Mouse (Mus musculus): ENCODE measurements around the gene Mef2b.

Mef2b gene

DNA sequence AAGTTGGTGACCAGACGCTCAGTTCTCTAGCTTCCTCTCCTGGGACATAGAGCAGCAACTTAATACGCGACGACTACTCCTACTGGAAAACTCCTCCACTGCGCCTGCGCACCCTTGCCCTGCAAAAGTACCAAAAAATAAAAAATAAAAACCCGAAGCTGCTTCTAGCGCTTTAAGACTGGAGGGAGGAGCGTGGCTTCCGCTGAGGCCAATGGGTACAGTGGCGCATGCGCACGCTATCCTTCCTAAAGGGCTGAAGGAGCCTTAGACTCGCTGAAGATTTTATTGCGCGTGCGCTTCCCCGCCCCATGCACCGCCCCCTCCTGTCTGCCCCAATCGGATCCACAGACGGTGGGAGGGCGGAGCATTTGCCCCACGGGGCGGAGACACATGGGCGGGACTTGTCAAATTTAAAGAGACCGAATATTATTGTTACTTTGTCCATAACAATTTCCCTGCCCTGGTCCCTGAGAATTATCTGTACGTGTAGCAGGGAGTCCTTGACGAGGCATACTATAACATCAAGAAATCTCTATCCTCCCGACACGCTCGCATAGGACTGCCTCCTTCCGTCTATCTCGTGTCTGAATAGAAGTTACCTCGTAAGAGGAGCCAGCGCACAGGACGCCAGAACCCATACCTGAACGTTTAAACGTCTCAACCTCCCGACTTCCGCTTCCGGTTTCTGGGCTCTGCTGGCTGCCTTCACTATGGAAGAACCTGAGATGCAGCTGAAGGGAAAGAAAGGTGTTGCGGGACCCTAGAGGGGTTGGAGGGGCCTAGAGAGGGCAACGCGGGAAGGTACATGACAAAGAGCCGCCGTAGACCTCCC, at the start of gene Mef2b, which contains the start of the genes Rfxank and Borcs8:
Gene Mef2b (plus strand): TSS at position 686 of the 832 bp plus-strand sequence.
Gene Rfxank (minus strand): TSS at position 129 of the 832 bp plus-strand sequence.
Gene Borcs8 (plus strand): TSS at position 474 of the 832 bp plus-strand sequence.
- peak; percentile 99 for DNase-seq

DNA sequence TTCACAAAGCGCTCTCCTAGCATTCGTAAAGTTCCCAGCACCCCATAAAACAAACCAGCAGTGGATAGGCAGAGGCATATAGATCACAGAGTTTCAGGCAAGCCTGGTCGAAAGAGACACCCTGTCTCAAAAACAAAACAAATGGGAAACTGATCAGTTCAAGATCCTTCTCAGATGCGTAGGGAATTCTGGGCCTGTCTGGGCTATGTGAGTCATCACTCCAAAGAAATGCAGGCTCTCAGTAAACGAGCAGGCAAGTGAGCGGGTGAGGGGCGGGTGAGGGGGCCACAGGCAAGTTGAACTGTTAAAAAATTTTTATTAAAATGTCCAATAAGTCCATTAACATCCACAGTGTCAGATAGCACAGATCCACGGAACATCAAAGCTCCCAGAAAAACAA, 46.7 kb upstream of the Mef2b start:
- DNase-seq = no peak

DNA sequence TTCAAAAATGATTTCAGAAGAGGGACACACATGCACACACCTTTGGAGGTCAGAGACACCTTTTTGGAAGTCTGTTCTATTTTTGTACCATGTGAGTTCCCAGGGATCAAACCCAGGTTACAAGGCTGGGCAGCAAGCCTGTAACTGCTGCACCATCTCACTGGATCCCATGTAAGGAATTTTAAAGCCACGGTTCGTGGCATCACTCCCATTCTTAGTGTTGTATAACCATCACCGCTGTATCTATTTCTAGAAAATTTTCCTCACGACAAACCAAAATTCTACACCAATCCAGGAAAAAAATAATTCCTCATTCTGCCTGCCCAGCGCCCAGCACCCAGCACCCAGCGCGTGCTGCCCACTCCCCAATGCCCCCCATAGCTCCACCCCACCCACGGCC, 40.2 kb upstream of the Mef2b start:
- DNase-seq = peak; percentile 63

DNA sequence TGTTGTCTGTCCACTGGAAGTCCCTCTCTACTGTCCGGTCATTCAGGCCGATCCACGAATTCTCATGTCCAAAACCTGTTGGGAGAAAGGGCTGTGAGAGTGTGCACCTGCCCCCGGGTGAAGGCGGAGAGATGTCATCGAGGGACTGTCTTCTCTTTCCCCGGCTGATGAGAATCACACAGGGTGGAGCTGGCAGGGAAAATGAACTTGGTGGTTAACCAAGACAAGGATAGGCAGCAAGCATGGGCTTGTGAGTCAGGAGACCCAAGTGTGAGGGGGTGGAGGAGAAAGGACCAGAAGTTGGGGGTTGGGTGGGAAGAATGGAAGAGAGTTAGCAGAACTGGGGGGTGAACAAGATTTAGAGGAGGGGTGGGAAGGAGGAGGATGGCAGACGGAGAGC, 39.3 kb upstream of the Mef2b start:
- DNase-seq = no peak

DNA sequence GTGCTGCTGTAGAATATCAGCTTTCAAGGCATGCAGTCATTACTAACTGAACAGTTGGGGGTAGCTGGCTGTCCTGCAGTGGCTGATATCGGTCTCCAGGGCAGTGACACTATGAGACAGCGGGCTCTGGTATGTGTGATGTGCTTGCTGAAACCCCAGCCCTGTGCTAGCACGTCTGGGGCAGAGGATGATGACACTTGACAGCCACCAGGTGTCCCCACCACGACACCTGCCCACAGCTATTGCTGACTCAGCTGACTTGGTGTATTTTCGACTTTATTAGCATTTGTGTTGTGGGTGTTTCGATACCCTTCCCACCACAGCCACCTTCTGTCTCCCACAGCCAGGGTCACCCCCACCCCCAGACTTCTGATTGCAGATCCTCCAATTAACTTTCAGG, 35.0 kb upstream of the Mef2b start:
- DNase-seq = no peak

DNA sequence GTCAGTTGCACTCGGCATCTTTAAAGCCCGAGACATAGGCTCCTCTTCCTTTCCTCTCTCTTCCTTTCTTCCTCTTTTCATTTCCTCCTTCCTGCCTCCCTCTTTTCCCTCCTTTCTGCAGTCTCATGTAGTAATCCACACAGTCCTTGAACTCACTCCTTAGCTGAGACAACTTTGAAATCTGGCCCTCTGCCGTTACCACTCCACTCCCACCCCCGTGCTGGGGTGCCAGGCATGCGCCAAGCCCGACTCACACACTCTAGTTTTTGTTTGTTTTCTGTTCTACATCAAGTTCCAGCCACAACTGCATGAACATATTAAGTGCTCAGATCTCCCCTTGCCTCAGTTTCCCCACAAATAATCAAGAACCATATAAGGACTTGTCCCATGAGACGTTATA, 34.6 kb upstream of the Mef2b start:
- DNase-seq = no peak

DNA sequence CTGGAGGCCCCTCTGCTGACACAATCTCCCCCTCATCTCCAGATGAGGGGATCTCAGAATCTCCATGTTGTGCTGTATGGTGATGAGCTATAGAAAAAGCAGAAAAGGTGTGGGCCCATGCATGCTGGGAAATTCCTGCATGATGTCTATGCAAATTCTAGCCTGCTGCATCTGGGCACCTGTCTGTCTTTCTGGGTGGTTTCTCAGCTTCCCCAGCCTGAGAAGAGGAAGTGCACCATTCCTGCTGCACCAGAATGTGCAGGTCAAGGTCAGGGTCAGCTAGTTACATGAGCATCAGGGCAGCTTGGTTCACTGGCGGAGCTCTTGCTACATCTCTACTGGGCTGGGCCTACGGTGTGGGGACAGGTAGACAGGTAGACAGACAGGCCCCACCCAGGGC, 29.1 kb upstream of the Mef2b start:
- DNase-seq = no peak

DNA sequence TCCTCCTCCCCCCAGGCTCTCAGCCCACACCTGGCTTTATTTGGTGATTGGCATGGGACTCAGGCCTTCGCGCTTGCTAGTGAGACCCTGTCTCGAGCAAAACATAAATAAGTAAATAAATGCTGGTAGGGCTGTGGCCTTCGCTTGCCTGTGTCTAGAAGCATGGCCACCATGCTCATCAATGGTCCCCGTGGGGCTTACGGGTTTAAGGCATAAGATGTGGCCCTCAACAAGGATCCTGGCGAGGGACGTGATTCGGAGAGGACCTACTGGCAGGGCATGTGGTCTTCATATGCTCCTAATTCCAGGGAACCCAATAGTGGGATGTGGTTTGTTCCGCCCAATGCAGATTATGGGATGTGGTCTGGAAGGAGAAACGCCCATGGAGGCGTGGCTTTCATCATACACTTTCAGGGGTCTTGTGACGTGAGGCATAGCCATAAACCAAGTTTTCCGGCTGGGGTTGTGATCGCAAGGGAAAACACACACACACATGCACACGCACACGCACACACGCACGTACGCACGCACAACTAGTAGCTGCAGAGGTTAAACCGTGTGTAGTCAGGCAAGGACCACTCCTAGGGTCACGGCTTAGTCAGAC, 28.2 kb upstream of the Mef2b start:
- no peak for DNase-seq

DNA sequence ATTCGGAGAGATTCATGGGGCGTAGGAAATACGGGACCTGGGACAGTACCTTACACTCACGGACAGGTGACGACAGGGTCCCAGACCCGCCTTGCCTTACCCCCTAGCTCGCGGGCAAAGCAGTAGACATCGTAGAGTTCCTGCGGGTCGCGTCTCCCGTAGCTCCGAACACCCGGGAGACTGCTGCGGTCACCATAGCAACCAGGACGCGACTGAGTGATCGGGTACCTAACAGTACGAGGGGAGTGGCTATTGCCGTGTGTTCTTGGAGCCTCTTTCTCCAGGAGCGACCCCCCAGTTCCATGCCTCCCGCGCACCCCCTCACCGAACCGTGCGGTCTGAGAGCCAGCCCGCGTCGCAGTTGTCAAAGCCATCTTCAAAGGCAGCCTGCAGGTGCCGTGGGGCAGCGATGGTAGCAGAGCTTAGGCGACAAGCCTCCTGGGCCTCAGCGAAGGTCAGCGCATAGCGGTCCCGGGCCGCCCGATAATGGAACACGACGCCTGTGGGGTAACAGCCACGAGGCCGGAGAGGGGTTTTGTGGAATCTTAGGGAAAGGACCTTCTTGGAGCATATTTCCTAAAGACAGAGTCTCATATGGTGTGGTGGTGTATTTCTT, 27.0 kb upstream of the Mef2b start:
- DNase-seq = no peak

DNA sequence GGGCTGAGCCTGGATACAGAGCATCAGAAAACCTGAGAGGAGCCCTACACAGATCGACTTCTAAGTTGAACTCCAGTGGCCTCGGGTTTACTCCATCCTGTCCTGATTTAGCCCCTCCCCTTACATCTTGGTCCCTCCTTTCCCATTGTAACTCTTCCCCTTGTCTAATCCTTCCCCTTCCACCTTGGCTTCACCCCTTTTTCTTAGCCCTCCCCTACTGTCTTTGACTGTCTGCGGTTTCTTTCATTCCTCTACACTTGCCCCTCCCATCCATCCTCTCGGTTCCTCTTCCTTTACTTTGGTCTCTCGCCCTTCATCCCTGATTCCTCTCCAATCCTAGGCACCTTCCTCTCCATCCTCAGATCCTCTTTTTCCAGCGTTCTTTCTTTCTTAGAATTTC, 25.0 kb upstream of the Mef2b start:
- no peak for DNase-seq

DNA sequence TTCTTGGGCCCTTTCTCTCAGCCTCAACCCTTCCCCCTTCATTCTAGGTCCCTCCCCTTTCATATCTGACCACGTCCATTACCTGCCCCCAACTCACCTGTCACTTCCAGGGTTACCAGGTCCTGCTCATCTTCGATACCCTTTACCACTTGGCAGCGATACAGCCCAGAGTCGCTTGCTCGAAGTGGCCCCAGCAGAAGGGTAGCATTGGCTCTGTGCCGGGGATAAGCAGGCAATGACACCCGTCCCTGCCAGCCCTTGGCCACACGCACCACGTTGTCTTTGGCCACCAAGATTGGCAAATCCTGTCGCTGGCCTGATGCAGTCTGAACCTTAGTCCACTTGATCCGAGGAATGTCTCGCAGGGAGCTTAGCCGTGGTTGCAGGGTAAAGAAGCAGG, 24.6 kb upstream of the Mef2b start:
- DNase-seq = no peak

DNA sequence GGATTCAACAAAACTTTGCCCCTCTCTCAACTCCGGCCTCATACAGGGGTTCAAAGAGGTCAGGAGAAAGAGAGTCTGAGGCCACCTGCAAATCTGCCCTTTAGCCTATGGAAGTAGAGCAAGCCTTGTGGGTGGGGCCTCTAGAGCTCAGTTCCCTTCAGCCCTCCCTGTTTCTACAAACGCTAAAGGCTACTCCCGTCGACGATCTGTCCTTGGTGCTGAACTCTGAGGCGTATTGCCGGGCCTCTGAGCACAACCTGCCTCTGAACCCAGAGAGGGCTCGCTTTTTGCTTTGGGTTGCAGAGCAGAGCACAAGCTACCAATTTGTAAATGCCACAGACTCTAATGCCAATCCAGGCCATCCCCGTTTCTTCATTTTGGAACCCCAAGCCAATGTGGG, 21.9 kb upstream of the Mef2b start:
- DNase-seq = no peak

DNA sequence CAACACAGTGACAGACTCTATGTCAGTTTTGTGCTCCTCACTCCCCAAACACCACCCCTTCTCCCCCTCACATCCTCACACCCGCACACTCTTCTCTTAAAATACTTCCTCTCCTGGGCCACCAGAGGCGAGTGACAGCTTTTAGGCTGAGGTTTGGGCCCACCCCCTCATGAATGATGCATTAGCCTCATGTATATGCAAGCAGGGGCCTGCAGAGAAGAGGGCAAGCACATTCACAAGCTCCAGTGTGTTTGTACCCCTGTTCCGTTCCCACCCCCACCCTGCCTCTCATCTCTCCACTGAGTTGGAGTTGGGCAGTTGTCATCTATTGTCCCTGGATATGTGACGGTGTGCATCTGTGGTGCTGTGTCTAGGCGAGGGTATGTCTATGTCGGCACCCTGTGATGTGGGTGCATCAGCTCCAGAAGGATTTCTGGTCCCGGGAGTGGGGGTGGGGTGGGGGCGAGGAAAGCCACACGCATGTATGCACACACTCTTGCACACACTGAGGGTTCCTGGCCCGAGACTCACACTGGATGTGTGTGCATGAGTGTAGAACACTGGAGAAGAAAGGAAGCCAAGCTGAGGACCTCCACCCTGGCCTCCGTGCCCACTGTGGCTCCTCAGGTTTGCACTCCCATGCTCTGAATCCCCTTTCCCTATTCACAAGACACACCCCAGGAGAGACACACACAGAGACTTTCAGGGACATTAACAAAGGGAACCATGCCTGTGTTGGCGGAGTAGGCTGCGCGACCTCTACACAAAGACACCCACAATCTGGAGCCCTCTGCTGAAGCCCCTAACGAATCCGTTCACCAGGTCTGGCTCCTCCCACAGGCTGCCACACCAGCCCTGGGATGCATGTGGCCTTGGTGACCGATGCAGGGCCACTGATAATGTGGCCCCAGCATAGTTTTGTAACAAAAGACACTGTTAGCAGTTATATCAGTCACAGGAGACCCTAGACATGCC, 20.5 kb upstream of the Mef2b start:
- peak; percentile 79 for DNase-seq

DNA sequence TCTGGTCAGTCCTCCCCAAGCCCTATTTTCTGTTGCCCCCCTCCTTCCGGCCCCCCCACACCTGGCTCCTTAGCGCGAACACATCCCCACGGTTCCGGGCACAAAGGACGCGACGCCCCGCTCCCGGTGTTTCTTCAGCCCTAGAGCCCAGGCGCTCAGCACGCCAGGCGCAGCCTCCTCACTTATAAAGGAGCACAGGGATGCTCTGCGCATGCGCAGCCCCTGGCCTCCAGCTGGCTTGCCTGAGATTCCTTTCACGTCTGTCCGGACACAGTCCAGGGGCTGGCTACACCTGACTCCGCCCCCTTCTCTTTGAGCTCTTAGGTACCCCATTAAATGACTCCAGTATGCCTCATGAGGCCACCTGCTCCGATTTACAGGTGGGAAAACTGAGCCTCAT, 18.8 kb upstream of the Mef2b start, which contains the start of gene Ncan:
Gene Ncan (minus strand): TSS at position 207 of the 400 bp plus-strand sequence.
- peak; percentile 86 for DNase-seq

DNA sequence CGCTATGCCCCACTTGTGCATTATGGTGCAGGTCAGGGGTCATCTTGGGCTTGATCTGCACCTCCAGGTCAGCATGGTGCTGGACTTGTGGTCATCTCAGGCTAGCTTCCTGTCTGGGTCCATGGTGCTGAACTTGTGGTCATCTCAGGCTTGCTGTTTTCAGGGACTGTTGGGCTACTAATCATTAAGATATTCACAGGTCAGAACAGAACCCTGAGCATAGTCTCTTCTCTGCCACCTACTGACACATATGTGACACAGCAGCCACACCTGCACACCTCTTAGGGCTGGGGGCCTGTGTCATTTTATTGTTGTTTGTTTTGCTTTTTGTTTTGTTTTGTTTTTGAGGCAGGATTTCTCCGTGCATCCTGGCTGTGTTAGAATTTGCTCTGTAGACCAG, 16.6 kb upstream of the Mef2b start:
- no peak for DNase-seq

DNA sequence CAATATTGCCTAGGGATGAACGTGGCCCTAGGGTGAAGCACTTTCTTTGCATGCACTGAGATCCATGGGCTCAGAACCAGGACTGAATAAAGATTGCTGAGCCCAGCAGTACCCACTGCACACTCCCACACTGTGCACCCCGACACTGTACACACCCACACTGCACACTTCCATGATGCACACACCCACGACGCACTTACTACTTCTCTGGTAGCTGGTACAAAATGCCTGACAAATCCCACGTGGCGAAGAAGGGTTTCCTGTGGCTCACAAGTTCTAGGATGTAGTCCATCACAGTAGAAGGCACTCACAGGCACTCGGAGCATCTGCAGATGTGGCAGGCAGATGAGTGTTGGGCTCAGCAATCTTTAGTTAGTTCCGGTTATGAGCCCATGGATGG, 14.5 kb upstream of the Mef2b start:
- peak; percentile 48 for DNase-seq

DNA sequence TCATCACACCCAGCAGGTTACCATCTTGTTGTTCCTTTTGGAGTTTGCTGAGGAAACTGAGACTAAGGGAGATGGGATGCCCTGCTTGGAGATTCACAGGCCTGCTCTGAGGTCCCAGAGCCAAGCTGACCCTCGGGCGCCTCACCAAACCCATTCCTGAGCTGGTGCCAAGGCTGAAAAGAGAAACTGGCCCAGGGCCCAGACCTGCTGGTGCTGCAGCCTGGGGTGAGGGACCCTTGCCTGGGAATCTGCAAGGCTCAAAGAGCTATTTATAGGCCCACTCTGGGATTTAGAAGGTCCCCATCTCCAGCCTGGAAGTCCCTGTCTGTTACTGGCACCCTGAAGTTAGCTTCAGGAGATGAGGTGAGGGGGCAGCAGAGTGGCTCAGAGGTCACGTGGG, 11.1 kb upstream of the Mef2b start:
- DNase-seq = peak; percentile 60

DNA sequence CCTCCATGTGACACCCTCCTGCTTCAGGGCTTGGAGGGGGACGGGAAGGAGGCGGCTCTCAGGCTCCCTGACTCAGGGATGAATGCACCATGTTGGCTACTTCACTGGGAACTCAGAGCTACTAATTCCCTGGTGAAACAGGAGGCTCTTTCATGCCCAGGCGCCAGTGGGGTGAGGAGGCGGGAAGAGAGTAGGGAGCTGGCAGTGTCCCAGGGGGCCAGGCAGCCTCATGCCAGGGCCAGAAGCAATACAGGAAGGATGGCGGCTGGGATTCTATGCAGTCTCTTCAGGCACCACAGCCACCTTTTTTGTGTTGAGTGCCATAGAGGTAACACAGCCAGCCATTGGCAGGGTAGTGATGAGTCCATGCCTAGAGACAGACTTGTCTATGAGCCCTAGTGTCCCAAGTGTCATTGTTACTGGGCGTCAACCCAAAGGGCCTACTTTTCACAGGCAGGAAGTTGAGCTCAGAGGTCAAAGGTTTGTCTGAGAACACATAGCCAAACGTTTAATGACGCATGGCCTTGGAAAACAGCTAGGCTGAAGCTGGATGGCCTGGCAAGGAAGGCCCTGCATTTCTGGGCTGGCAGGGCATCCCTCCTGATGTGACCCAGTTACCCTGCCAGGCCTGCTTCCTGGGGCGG, 10.1 kb upstream of the Mef2b start:
- DNase-seq = peak; percentile 90

DNA sequence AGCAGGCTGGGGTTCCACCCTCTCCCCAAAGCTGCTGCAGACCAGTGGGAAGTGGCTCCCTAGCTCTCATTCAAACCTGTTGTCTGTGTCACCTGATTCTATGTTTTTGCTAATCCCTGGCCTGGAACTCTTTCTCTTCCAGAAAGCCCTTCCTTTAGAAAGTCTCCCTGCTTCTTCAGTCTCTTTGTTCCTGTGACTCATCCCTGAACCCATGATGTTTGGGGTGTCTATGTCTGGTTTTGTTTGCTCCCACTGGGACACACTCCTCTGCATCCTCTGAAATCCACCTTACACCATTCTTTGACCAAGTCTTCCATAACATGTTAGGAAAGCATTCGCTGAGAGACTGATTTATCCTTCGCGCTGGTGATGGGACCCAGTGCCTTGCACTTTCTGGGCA, 9.4 kb upstream of the Mef2b start:
- no peak for DNase-seq

DNA sequence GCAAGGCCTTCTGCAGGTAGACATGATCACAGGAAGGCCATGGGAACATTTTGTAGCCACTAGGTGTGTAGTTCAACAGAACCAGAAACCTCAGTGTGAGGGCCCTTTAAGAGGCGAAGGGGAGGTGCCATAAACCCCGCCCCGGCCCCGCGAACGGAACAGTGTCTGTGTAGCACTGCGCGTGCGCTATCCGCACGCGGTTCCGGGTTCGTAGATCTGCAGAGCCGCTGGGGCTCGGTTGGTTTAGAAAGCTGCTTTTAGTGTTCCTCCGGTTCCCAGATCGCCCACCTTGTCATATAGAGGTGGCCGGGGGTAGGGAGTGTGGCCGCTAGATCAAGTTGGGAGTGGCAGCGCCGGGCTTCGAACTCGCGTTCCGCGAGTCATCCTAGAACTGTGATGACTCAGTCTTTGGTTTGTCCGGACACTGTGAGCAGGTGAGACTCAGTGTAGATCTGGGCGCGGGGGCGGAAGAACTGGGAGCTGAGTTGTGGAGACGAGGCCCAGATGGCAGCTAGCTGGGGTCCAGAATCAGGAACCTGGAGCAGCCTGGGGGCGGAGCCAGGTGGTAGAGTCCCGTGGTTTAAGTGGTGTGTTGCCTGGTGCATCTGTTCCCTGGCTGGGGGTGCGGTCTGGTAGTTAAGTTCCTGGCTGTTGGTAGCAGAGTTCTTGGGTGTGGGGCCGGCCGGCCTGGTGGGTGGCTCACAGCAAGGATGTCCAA, 8.2 kb upstream of the Mef2b start, which contains the start of gene Nr2c2ap:
Gene Nr2c2ap (plus strand): TSS at position 168 of the 718 bp plus-strand sequence.
- DNase-seq = peak; percentile 83

DNA sequence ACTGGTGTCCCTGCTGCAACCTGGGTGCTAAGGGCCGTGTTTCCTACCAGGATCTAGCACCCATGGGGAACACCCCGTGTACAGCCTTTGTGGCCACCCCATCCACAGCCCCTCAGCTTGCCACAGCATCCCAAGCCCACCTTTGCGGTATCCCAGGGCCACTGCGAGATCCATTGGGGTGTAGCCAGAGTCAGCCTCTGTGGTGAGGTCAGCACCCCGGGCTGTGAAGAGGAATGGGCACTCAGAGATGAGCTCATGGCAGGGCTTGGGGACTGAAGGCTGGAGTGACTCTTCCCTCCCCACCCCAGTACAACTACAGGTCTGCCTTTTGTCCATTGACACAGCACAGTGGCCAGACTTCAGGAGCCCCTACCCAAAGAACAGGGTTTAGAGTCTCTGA, 5.4 kb upstream of the Mef2b start:
- DNase-seq = no peak

Data from layer of hippocampus, adult 9-11 months (tissue).